Comparison of ENCODE assay signal across 10 mouse cellular contexts in the genomic region with DNA sequence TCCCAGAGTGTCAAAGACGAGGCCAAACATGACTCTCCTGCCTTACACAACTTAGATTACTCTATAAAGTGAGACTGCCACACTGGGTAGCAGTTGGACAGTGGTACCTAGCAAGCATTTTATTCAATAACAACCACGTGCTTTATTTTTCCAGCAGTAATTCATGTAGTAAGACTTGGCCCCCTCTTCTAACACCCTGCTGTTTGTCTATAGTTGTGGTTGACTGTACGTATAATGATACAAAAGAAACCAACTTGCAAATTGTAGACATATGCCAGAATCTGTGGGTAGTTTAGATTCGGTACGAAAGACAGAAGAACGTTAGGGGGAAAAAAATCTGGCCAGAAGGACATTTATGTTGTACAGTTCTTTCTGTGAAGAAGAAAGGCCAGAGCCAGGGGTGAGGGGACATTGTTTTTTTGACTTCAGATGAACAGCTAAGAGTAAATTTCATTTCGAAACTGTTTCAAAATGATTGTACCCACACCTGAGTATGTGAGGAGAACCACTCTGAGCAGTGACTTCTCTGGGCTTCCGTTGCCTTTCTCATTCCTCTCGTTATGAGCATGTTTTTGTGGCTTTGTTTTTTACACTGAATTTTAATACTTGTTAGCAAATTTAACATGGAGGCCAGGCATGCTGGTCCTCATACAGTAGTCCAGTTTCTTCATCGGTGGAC.
DNase-seq lines count a peak whose midpoint lies in the region; ATAC-seq and TF ChIP-seq lines count a peak whose summit lies in the region.
"Had no signal": no experiment of that assay in that cellular context is flagged by ENCODE, and none has a peak within 500 bp of the region (broad histone marks: within the 10 kb centered on the region; RNA-seq: fewer than 3 reads in every experiment).

No protein-coding gene starts in this region.

- H3K27ac ChIP-seq in heart, postnatal 0 days (ENCODE audit: low read depth) = peak overlapping the region; percentile 58; the same call in 1 of the 2 replicates
- H3K27ac ChIP-seq in midbrain, embryonic 14.5 days (replicated peaks; ENCODE audit: low read depth, low read length) = no peak overlapping the region
- no peak overlapping the region for H3K27ac ChIP-seq in midbrain, embryonic 10.5 days (replicated peaks)
- no peak overlapping the region; the same call in 1 of the 2 replicates for H3K27ac ChIP-seq in limb, embryonic 10.5 days
- peak overlapping the region; percentile 73; the same call in 1 of the 2 replicates for H3K27ac ChIP-seq in stomach, postnatal 0 days (replicated peaks)

- H3K4me2 ChIP-seq in heart, postnatal 0 days (ENCODE audit: low read depth, low read length) = no peak overlapping the region
- H3K4me2 ChIP-seq in midbrain, embryonic 14.5 days (ENCODE audit: low read length) = peak overlapping the region; percentile 33; the same call in 1 of the 2 replicates
- H3K4me2 ChIP-seq in stomach, postnatal 0 days (replicated peaks; ENCODE audit: low read depth) = peak overlapping the region; percentile 61

- no peak for DNase-seq in heart, postnatal 0 days (ENCODE audit: low spot score)
- DNase-seq in heart, postnatal 10 days = no peak
- DNase-seq in midbrain, embryonic 14.5 days = no peak
- no peak for DNase-seq in midbrain, embryonic 10.5 days (ENCODE audit: low spot score)
- no peak for DNase-seq in limb, embryonic 10.5 days (ENCODE audit: low spot score)
- DNase-seq in stomach, postnatal 0 days (ENCODE audit: low spot score) = no peak
- no peak for DNase-seq in cerebellum, adult 9-11 months
- DNase-seq in cerebellum, adult 8-10 months = no peak
- DNase-seq: heart, postnatal 4 days; lung, postnatal 14 days had no signal

- no peak for ATAC-seq in heart, postnatal 0 days (ENCODE audit: insufficient read depth, low read depth)
- no peak for ATAC-seq in midbrain, embryonic 14.5 days (ENCODE audit: low FRiP score, low TSS enrichment)
- ATAC-seq in stomach, postnatal 0 days (ENCODE audit: low FRiP score, low TSS enrichment) = no peak

- no peaks in the 10 kb centered on the region for H3K27me3 ChIP-seq in heart, postnatal 0 days (ENCODE audit: control insufficient read depth, insufficient read depth, low read length)
- H3K27me3 ChIP-seq in midbrain, embryonic 14.5 days (ENCODE audit: control insufficient read depth, insufficient read depth, low read length) = peaks cover 6% of the 10 kb centered on the region
- H3K27me3 ChIP-seq in midbrain, embryonic 10.5 days (ENCODE audit: low read depth, poor library complexity, severe bottlenecking) = peaks cover 73% of the 10 kb centered on the region
- H3K27me3 ChIP-seq in limb, embryonic 10.5 days (ENCODE audit: low read depth, poor library complexity, severe bottlenecking) = peaks cover 15% of the 10 kb centered on the region
- no peaks in the 10 kb centered on the region for H3K27me3 ChIP-seq in stomach, postnatal 0 days (ENCODE audit: control insufficient read depth, insufficient read depth, low read length)

- peaks cover 64% of the 10 kb centered on the region for H3K4me1 ChIP-seq in heart, postnatal 0 days (ENCODE audit: control insufficient read depth, insufficient read depth)
- peaks cover 32% of the 10 kb centered on the region for H3K4me1 ChIP-seq in midbrain, embryonic 14.5 days (ENCODE audit: control insufficient read depth, insufficient read depth, low read length)
- peaks cover 48% of the 10 kb centered on the region for H3K4me1 ChIP-seq in midbrain, embryonic 10.5 days
- peaks cover 87% of the 10 kb centered on the region for H3K4me1 ChIP-seq in limb, embryonic 10.5 days
- H3K4me1 ChIP-seq in stomach, postnatal 0 days (replicated peaks; ENCODE audit: control insufficient read depth, insufficient read depth) = peaks cover 18% of the 10 kb centered on the region

- peaks cover 10% of the 10 kb centered on the region; the same call in 1 of the 2 replicates for H3K36me3 ChIP-seq in heart, postnatal 0 days (replicated peaks; ENCODE audit: control insufficient read depth, insufficient read depth, low read length)
- no peaks in the 10 kb centered on the region for H3K36me3 ChIP-seq in midbrain, embryonic 14.5 days (ENCODE audit: control insufficient read depth, insufficient read depth, low read length)
- H3K36me3 ChIP-seq in midbrain, embryonic 10.5 days = no peaks in the 10 kb centered on the region
- no peaks in the 10 kb centered on the region for H3K36me3 ChIP-seq in limb, embryonic 10.5 days
- H3K36me3 ChIP-seq in stomach, postnatal 0 days (ENCODE audit: control insufficient read depth, insufficient read depth, low read length) = no peaks in the 10 kb centered on the region

- TF ChIP-seq CTCF in heart, postnatal 0 days (IDR thresholded peaks at IDR 0.05; ENCODE audit: low read depth) = no peak
- no peak for TF ChIP-seq CTCF in stomach, postnatal 0 days (IDR thresholded peaks at IDR 0.05; ENCODE audit: low read depth)

- no peak overlapping the region for H3K4me3 ChIP-seq in heart, postnatal 0 days (ENCODE audit: low read depth, low read length)
- no peak overlapping the region for H3K4me3 ChIP-seq in midbrain, embryonic 14.5 days (replicated peaks; ENCODE audit: low read depth, low read length)
- no peak overlapping the region; the same call in 1 of the 2 replicates for H3K4me3 ChIP-seq in midbrain, embryonic 10.5 days
- H3K4me3 ChIP-seq in limb, embryonic 10.5 days = peak overlapping the region; percentile 29
- H3K4me3 ChIP-seq in stomach, postnatal 0 days (ENCODE audit: low read depth, low read length) = peak overlapping the region; percentile 47

- intact Hi-C loops in heart, postnatal 10 days (cut with DNase I) = no loop called here

- WGBS in heart, postnatal 0 days = 82% methylated on average over 10 of the region's 10 CpGs
- 83% methylated on average over 10 of the region's 10 CpGs for WGBS in midbrain, embryonic 14.5 days
- WGBS in midbrain, embryonic 10.5 days = 90% methylated on average over 10 of the region's 10 CpGs
- 85% methylated on average over 10 of the region's 10 CpGs for WGBS in limb, embryonic 10.5 days
- 45% methylated on average over 10 of the region's 10 CpGs for WGBS in stomach, postnatal 0 days

- TF ChIP-seq EP300 in heart, postnatal 0 days (IDR thresholded peaks at IDR 0.05; ENCODE audit: low read depth) = no peak
- TF ChIP-seq EP300 in stomach, postnatal 0 days (optimal IDR thresholded peaks at IDR 0.05) = no peak

- no peak overlapping the region for H3K9ac ChIP-seq in heart, postnatal 0 days (replicated peaks; ENCODE audit: low read depth, low read length)
- H3K9ac ChIP-seq in midbrain, embryonic 14.5 days (replicated peaks; ENCODE audit: low read length) = no peak overlapping the region
- H3K9ac ChIP-seq in stomach, postnatal 0 days (ENCODE audit: low read length) = peak overlapping the region; percentile 72

- no peaks in the 10 kb centered on the region for H3K9me3 ChIP-seq in heart, postnatal 0 days (replicated peaks; ENCODE audit: control insufficient read depth, low read length)
- no peaks in the 10 kb centered on the region for H3K9me3 ChIP-seq in midbrain, embryonic 14.5 days (ENCODE audit: control insufficient read depth, low read length)
- no peaks in the 10 kb centered on the region for H3K9me3 ChIP-seq in midbrain, embryonic 10.5 days (replicated peaks)
- no peaks in the 10 kb centered on the region for H3K9me3 ChIP-seq in limb, embryonic 10.5 days (replicated peaks)
- no peaks in the 10 kb centered on the region for H3K9me3 ChIP-seq in stomach, postnatal 0 days (ENCODE audit: control insufficient read depth, low read length)

Comparison
In these comparisons a context has a peak if more than half of its experiments do, and no peak if none do; other contexts are left out.
1. H3K27ac ChIP-seq: peak in heart, postnatal 0 days (single experiment) and stomach, postnatal 0 days (single experiment); none in midbrain, embryonic 14.5 days (single experiment), midbrain, embryonic 10.5 days (single experiment) and limb, embryonic 10.5 days (single experiment).
2. H3K4me3 ChIP-seq: peak in limb, embryonic 10.5 days (single experiment) and stomach, postnatal 0 days (single experiment); none in heart, postnatal 0 days (single experiment), midbrain, embryonic 14.5 days (single experiment) and midbrain, embryonic 10.5 days (single experiment).